Mouse (Mus musculus) liver, embryonic 12.5 days (tissue): ENCODE results near the gene Gm26965. TPM values are rescaled to one million over a fixed set of nuclear protein-coding genes. Genes with fewer than 3 reads are reported as not detected.
"Not testable (repeated sequence)": the region's sequence is repeated elsewhere in the genome, so short reads cannot be mapped to it uniquely, and the experiment has no call there.

Source experiments
- ATAC-seq: fragments of 200-750 bp; cut with Nextera tagmentation; 2 replicates; pipeline ENCODE4 v1.8.0; 2017; ENCODE audit warnings: moderate number of reproducible peaks, mild to moderate bottlenecking, moderate library complexity
- H3K27ac ChIP-seq: fragments of 300-500 bp; sonication (generic); 2 replicates; pipeline ENCODE4 v1.5.1; 2016; ENCODE audit warnings: mild to moderate bottlenecking
- H3K27me3 ChIP-seq: fragments of 300-500 bp; sonication (generic); replicated peaks from 2 replicates; pipeline ENCODE4 v1.6.1; 2016; ENCODE audit warnings: mild to moderate bottlenecking, moderate library complexity
- H3K36me3 ChIP-seq: fragments of 300-500 bp; sonication (generic); 2 replicates; pipeline ENCODE4 v1.6.1; 2016; ENCODE audit warnings: mild to moderate bottlenecking, moderate library complexity
- H3K4me1 ChIP-seq: fragments of 300-500 bp; sonication (generic); 2 replicates; pipeline ENCODE4 v1.6.1; 2016
- H3K4me2 ChIP-seq: fragments of 300-500 bp; sonication (generic); 2 replicates; pipeline ENCODE4 v1.6.1; 2016; ENCODE audit warnings: mild to moderate bottlenecking, moderate library complexity
- H3K4me3 ChIP-seq: fragments of 300-500 bp; sonication (generic); 2 replicates; pipeline ENCODE4 v1.5.1; 2016; ENCODE audit warnings: mild to moderate bottlenecking, moderate library complexity
- H3K9ac ChIP-seq: fragments of 300-500 bp; sonication (generic); 2 replicates; pipeline ENCODE4 v1.6.1; 2016; ENCODE audit warnings: mild to moderate bottlenecking, moderate library complexity
- H3K9me3 ChIP-seq: fragments of 300-500 bp; sonication (generic); replicated peaks from 2 replicates; pipeline ENCODE4 v1.6.1; 2016; ENCODE audit warnings: mild to moderate bottlenecking, moderate library complexity
- WGBS: fragments of 180-500 bp; shearing (Covaris S2); methylation state at CpG from one replicate; pipeline ENCODE4 v1.1.7; 2016; ENCODE audit not compliant: insufficient replicate concordance; 5-methylcytosine and 5-hydroxymethylcytosine counted together
- polyA plus RNA-seq: library from polyadenylated mRNA; unstranded; fragments of >200 nt; fragmentation: Nextera tagmentation; extraction: Ambion mirVana; gene quantifications from 2 replicates; pipeline ENCODE4 v1.2.1, GENCODE M21; 2016

Gm26965 gene
- polyA plus RNA-seq, 1 experiment from 2014 or later, result not detected

DNA sequence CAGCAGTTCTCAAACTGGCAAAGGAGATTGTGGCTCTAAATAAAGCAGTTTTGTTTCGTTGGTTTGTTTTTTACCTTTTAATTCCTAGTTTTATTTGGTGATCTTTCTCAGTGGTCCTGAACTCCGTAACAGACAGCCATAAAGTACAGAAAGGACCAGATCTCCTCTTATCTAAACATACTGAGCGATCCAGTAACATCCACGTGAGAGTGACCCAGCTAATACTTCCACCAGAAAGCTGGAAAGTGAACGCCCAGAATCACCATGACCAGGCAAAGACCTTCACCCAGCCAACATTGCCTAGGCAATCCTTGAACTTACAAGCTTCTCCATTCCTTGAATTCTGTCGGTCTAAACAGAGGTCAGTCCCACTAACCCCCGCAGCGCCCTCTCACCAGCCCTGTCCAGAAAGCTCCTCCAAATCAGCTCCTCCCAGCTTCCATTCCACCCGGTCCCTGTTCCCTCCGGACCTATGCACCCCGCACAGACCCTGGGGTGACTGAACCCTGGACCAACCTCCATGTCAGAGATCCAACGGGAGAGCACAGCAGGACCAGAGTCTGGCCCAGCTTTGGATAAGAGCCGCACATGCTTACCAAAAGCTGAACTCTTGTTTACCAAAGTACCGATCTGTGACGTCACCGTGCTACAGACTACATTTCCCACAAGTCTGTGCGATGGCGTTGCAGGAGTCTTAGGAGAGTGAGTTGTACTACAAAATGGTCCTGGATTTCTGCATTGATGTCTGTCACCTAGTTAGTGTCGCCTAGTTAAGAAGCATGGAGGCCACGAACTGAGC is 42.1 kb downstream of the Gm26965 start, which contains the start of gene Zfp874b:
TSS of gene Zfp874b (minus strand) at position 634 of the 799 bp plus-strand sequence.
- Histone ChIP-seq H3K4me1 (peaks cover 9% of the 10 kb centered on the region), H3K27me3 (no peaks in the 10 kb centered on the region), H3K36me3 (peaks cover 9% of the 10 kb centered on the region; the same call in 1 of the 2 replicates), H3K4me2 (peak within 1 kb of the TSS; percentile 77), H3K9me3 (no peaks in the 10 kb centered on the region), H3K9ac (peak within 1 kb of the TSS; percentile 80), H3K4me3 (peak within 1 kb of the TSS; percentile 73), H3K27ac (peak within 1 kb of the TSS; percentile 84)
- 2% methylated on average over 20 of the region's 20 CpGs for WGBS
- peak; percentile 94 for ATAC-seq

DNA sequence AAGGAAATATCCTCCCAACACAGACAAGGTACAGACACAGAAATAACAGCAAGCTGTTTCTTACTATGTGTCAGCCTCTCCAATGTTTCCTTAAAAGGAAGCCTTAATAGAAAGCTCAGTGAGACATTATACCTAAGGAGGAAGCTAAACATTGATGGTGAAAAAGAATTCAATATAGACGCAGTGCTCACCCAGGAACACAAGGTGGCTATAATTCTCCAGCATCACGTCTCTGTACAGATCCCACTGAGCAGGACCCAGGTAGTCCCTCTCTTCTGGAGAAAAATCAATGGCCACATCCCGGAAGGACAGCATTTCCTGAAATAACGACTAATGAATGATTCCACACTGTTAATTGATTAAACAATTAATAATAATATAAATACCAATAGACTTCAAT is 44.4 kb downstream of the Gm26965 start:
- Histone ChIP-seq H3K4me1 (peaks cover 9% of the 10 kb centered on the region), H3K4me3 (no peak overlapping the region), H3K36me3 (peaks cover 16% of the 10 kb centered on the region), H3K9ac (no peak overlapping the region), H3K4me2 (no peak overlapping the region), H3K9me3 (no peaks in the 10 kb centered on the region), H3K27ac (no peak overlapping the region), H3K27me3 (no peaks in the 10 kb centered on the region)
- WGBS, result 64% methylated on average over 4 of the region's 4 CpGs
- ATAC-seq, result no peak

DNA sequence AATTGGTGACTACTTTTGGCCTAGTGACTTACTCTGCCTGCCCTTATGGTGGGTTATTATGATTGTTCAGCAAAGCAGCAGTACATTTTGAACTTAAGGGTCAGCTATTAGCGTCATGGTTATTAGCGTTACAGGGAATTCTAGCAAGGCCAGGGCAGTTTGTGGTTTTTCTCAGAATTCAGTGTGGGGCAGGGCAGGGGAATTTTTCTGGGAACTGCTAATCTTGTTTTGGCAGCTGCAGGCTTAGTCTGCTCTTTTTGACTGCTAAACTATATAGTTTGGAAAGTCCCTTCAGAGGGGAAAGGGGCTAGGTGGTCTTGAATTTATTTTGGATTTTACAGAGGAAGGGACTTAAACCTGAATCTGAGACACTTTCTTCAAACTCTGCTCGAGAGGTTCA is 56.7 kb downstream of the Gm26965 start:
- no peak overlapping the region for H3K4me2 ChIP-seq
- ATAC-seq, result peak; percentile 46; the same call in 1 of the 2 replicates
- H3K9me3 ChIP-seq, result 0 out of 2 replicates have a peak, but pooled peaks cover 3% of the 10 kb centered on the region
- 76% methylated on average over 3 of the region's 3 CpGs for WGBS
- H3K9ac ChIP-seq, result no peak overlapping the region
- H3K4me1 ChIP-seq, result no peaks in the 10 kb centered on the region
- no peak overlapping the region for H3K27ac ChIP-seq
- H3K4me3 ChIP-seq, result no peak overlapping the region
- no peaks in the 10 kb centered on the region for H3K27me3 ChIP-seq
- peaks cover 35% of the 10 kb centered on the region for H3K36me3 ChIP-seq

DNA sequence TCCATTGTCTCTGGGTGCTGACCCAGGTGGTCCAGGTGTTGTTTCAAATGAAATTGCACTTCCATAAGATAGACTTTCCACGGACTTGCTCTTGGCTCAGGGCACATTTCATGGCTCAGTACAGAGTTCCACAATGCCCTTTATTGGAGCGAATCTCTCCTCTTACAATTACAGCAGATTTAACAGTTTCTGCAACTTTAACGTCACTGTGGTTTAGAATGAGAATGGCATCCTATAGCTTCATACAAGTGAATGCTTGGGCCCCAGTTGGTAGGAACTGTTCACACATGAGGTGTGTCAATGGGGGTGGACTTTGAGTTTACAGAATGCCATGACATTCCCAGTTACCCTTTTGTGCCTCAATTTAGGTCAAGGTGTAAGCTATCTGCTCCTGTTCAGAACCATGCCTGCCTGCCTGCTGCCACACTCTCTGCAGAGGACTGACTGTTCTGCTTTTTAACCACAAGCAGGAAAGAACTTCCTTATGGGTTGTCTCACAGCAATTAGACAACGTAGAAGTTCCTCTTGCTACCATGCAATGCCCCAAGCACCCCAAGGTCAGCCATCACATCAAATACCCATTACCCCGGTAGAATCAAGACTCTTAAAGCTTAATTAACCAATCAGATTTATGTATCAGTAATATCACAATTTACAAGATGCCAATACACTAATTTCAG is 62.3 kb downstream of the Gm26965 start:
- H3K4me3 ChIP-seq, H3K9ac ChIP-seq, H3K36me3 ChIP-seq, H3K27me3 ChIP-seq, H3K27ac ChIP-seq, H3K4me2 ChIP-seq, ATAC-seq, H3K9me3 ChIP-seq, H3K4me1 ChIP-seq: not testable (repeated sequence)
- 25% methylated on average over 3 of the region's 5 CpGs for WGBS

DNA sequence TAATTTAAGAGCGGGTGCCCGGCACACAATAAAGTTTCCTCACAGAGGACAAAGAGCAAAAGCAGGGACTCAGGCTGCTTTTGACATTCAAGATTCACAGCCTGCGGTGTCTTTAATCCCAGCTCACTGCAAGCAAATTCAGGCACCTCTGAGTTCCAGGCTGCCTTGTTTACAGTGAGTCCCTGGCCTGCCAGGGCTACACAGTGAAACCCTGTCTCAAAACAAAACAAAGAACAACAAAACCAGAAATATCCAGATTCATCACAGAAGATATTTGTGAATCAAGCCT is 74.0 kb downstream of the Gm26965 start:
- ATAC-seq, result no peak
- H3K9ac ChIP-seq, result peak overlapping the region; percentile 72
- peaks cover 10% of the 10 kb centered on the region for H3K36me3 ChIP-seq
- WGBS, result 23% methylated on average over 3 of the region's 3 CpGs
- no peaks in the 10 kb centered on the region for H3K27me3 ChIP-seq
- H3K4me3 ChIP-seq, result peak overlapping the region; percentile 66
- peaks cover 15% of the 10 kb centered on the region for H3K4me1 ChIP-seq
- H3K4me2 ChIP-seq, result peak overlapping the region; percentile 71
- H3K27ac ChIP-seq, result peak overlapping the region; percentile 36; the same call in 1 of the 2 replicates
- H3K9me3 ChIP-seq, result no peaks in the 10 kb centered on the region

DNA sequence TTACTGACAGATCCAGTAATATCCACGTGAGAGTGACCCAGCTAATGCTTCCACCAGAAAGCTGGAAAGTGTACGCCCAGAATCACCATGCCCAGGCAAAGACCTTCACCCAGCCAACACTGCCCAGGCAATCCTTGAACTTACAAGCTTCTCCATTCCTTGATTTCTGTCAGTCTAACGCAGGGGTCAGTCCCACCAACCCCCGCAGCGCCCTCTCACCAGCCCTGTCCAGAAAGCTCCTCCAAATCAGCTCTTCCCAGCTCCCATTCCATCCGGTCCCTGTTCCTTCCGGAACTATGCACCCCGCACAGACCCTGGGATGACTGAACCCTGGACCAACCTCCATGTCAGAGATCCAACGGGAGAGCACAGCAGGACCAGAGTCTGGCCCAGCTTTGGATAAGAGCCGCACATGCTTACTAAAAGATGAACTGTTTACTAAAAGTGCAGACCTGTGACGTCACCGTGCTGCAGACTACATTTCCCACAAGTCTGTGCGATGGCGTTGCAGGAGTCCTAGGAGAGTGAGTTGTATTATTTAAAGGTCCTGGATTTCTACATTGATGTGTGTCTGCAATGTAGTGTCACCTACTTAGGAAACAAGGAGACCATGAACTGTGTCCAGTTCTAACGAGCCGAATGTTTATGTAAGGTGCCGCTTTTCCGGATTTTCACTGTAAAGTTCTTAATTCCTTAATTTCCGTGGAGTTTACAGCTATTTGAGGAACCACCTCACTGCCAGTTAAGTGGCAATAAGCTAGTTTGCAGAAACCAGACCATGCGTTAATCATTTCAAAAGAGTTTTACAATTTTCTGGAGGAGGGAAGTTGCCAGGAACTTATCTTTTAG is 74.6 kb downstream of the Gm26965 start, which contains the start of gene Zfp874a:
TSS of gene Zfp874a (minus strand) at position 453 of the 849 bp plus-strand sequence.
- peak within 1 kb of the TSS; percentile 66 for H3K4me3 ChIP-seq
- H3K27me3 ChIP-seq, result no peaks in the 10 kb centered on the region
- peak; percentile 96 for ATAC-seq
- H3K27ac ChIP-seq, result peak within 1 kb of the TSS; percentile 45
- H3K4me2 ChIP-seq, result peak within 1 kb of the TSS; percentile 71
- WGBS, result 3% methylated on average over 20 of the region's 20 CpGs
- H3K9ac ChIP-seq, result peak within 1 kb of the TSS; percentile 72
- no peaks in the 10 kb centered on the region for H3K9me3 ChIP-seq
- H3K36me3 ChIP-seq, result peaks cover 15% of the 10 kb centered on the region
- peaks cover 15% of the 10 kb centered on the region for H3K4me1 ChIP-seq

Other genes starting within 250 kb of the Gm26965 start
- 0.74 and 0.92 TPM in 2 replicates for gene Zfp458, start 247.7 kb downstream of the Gm26965 start, polyA plus RNA-seq
- 0.15 and 0.35 TPM in 2 replicates for gene Zfp457, start 219.7 kb downstream of the Gm26965 start, polyA plus RNA-seq
- gene Zfp595, start 193.6 kb downstream of the Gm26965 start, polyA plus RNA-seq, result 1.1 TPM in 2 replicates
- gene Gm28044, start 165.6 kb downstream of the Gm26965 start, polyA plus RNA-seq, result 0.26 and 0.38 TPM in 2 replicates
- 0.82 and 1.1 TPM in 2 replicates for gene Zfp953, start 165.5 kb downstream of the Gm26965 start, polyA plus RNA-seq
- gene Gm28041, start 150.4 kb downstream of the Gm26965 start, polyA plus RNA-seq, result 0.50 TPM in 1 of 2 replicates, not detected in the other
- gene Zfp456, start 150.3 kb downstream of the Gm26965 start, polyA plus RNA-seq, result 0.78 and 0.85 TPM in 2 replicates
- 1.6 and 3.1 TPM in 2 replicates for gene Zfp429, start 126.3 kb downstream of the Gm26965 start, polyA plus RNA-seq
- gene Zfp459, start 104.7 kb downstream of the Gm26965 start, polyA plus RNA-seq, result 0.05 and 1.6 TPM in 2 replicates
- 5.5 and 6.6 TPM in 2 replicates for gene Zfp874a, start 74.5 kb downstream of the Gm26965 start, polyA plus RNA-seq
- 1.9 and 3.3 TPM in 2 replicates for gene Zfp874b, start 41.9 kb downstream of the Gm26965 start, polyA plus RNA-seq
- gene Zfp58, start 25.6 kb downstream of the Gm26965 start, polyA plus RNA-seq, result 4.1 TPM in 2 replicates
- 9.4 and 9.7 TPM in 2 replicates for gene Zfp87, start within 50 bp of the Gm26965 start, polyA plus RNA-seq
- 6.8 TPM in 2 replicates for gene Zfp748, start 27.7 kb upstream of the Gm26965 start, polyA plus RNA-seq
- 1.9 and 2.0 TPM in 2 replicates for gene Zfp729b, start 83.6 kb upstream of the Gm26965 start, polyA plus RNA-seq
- not detected in 2 replicates for gene Gm49345, start 111.6 kb upstream of the Gm26965 start, polyA plus RNA-seq
- 0.94 and 1.1 TPM in 2 replicates for gene Zfp729a, start 111.6 kb upstream of the Gm26965 start, polyA plus RNA-seq
- gene Zfp738, start 160.9 kb upstream of the Gm26965 start, polyA plus RNA-seq, result 4.0 and 4.3 TPM in 2 replicates
- 3.0 and 3.1 TPM in 2 replicates for gene Zfp65, start 203.0 kb upstream of the Gm26965 start, polyA plus RNA-seq
- 1.2 and 1.4 TPM in 2 replicates for gene Zfp85, start 229.1 kb upstream of the Gm26965 start, polyA plus RNA-seq